Mouse (Mus musculus): ENCODE measurements around the gene Uqcr11. TPM values are rescaled to one million over a fixed set of nuclear protein-coding genes. Genes with fewer than 3 reads are reported as not detected.

Gene Uqcr11
- polyA plus RNA-seq, 1 experiment from 2014 or later: 628 TPM

DNA sequence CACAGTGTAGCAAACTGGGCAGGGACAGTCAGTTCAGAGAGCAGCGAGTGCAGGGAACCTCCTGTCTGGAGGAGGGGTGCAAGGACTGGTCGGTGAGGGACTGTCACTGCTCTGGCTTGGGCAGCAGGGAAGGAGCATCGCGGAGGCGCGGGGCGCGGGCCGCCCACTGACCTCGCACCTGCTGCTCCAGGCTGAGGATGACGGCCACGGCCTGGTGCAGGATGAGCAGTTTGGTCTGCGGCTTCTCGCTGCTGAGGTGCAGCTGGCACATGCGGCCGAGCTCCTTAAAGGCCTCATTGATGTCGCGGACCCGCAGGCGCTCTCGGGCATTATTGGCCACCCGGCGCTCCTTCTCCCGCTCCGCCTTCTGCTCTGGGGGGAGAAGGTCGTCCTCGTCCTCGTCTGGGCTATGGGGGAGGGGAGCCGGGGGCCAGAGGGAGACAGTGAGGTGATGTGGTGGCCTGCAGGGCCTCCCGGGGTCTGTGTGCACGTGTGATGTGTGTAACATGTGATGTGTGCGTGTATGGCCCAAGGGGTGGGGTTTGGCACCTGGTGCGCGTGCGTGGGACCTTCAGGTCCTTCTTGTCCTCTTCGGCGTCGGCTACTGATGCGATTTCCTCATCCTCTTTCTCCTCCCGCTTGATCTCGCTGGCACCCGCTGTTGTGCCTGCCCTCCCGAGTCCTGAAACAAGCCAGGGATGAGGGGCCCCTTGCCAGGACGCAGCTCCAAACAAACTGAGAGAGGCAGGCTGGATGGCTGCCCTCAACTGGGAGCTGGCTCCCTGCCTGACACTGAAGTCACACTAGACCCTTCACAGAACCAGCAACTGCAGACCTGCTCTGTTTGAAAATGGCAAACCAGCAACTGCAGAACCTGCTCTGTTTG lies 6.3 kb upstream of the Uqcr11 start:
- Histone ChIP-seq H3K36me3 (peaks cover 94% of the 10 kb centered on the region), H3K4me1 (peaks cover 21% of the 10 kb centered on the region), H3K4me3 (no peak overlapping the region), H3K27ac (peak overlapping the region; percentile 12; the same call in 1 of the 2 replicates), H3K4me2 (no peak overlapping the region), H3K9ac (no peak overlapping the region), H3K9me3 (replicated peaks) (no peaks in the 10 kb centered on the region), H3K27me3 (replicated peaks) (no peaks in the 10 kb centered on the region)
- ATAC-seq: no peak
- 90% methylated on average over 44 of the region's 44 CpGs for WGBS (ENCODE audit: insufficient replicate concordance)

- no peaks in the 10 kb centered on the region for H3K27me3 ChIP-seq (replicated peaks)
- 40% methylated on average over 4 of the region's 4 CpGs for WGBS (ENCODE audit: insufficient replicate concordance)
- peak overlapping the region; percentile 87; the same call in 1 of the 2 replicates for H3K4me3 ChIP-seq
- H3K9me3 ChIP-seq (replicated peaks): no peaks in the 10 kb centered on the region
- peaks cover 56% of the 10 kb centered on the region for H3K4me1 ChIP-seq
- ATAC-seq: no peak
- H3K27ac ChIP-seq: peak overlapping the region; percentile 92
- peak overlapping the region; percentile 91 for H3K4me2 ChIP-seq
- peaks cover 69% of the 10 kb centered on the region for H3K36me3 ChIP-seq
- peak overlapping the region; percentile 88 for H3K9ac ChIP-seq
These were observed 1.3 kb upstream of the Uqcr11 start for GRCm38 (mm10) chr10:80407924-80408323.

DNA sequence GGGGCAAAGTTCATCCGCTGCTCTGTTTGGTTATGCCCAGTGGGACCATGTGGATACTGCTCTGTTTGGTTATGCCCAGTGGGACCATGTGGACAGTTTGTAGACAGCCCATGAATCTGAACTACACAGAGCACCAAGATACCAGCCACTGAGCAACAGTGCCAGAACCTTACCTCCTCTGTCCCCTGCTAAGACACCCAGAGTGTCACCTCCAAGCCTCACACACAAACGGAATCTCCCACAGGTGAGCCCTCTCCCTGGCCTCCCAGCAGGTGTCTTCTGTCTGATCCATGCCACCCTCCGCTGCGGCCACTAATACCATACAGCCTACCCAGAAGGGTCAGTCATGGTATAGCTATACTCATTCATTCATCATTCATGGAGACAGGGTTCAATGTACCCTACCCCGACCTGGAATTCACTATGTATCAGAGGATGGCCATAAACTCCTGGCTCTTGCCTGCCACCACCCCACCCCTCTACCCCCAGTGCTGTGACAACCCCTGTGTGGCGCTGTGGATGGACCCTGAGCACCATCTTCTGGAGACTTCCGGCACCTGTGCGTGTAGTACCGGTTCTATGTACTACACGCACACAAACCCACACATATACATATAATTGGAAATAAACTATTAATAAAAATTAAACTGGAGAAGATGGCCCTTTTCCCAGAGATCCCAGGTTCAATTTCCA lies 1.0 kb downstream of the Uqcr11 start:
- ATAC-seq: no peak
- H3K27me3 ChIP-seq (replicated peaks): no peaks in the 10 kb centered on the region
- H3K9me3 ChIP-seq (replicated peaks): no peaks in the 10 kb centered on the region
- H3K9ac ChIP-seq: peak overlapping the region; percentile 88
- peaks cover 62% of the 10 kb centered on the region for H3K4me1 ChIP-seq
- 42% methylated on average over 10 of the region's 10 CpGs for WGBS (ENCODE audit: insufficient replicate concordance)
- H3K36me3 ChIP-seq: peaks cover 65% of the 10 kb centered on the region
- H3K4me2 ChIP-seq: peak overlapping the region; percentile 91
- peak overlapping the region; percentile 87 for H3K4me3 ChIP-seq
- peak overlapping the region; percentile 92 for H3K27ac ChIP-seq

DNA sequence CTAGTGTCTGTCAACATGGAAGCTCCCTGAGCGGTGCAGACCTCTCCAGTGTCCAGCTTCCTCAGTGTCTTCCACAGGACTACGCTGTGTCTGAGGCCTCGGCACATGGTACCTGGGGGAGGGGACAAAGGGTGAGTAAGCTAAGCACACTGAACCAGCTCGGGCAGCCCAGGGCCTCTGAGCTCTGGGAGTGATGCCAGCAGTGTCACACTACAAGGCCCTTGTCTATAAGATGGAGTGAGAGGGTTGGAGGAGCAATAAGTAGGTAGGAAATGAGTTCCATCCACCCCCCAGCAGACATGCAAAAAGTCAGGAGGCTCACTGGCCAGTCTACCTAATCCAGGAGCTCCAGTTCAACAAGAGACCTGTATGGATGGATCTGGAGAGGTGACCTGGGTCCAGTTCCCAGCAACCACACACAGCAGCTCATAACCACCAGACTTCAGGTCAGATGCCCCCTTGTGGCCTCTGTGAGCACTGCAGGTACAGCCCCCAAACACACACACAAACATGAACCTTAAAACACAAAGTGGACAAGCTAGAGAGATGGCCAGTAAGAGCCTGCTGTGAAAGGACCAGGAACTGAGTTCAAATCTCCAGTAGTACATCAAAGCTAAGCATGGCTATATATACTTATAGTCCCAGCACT lies 3.5 kb downstream of the Uqcr11 start:
- Histone ChIP-seq H3K4me2 (no peak overlapping the region), H3K4me1 (peaks cover 59% of the 10 kb centered on the region), H3K36me3 (peaks cover 44% of the 10 kb centered on the region), H3K9me3 (replicated peaks) (no peaks in the 10 kb centered on the region), H3K4me3 (no peak overlapping the region), H3K9ac (no peak overlapping the region), H3K27ac (no peak overlapping the region), H3K27me3 (replicated peaks) (no peaks in the 10 kb centered on the region)
- no peak for ATAC-seq
- WGBS (ENCODE audit: insufficient replicate concordance): 92% methylated on average over 4 of the region's 4 CpGs

GRCm38 (mm10) chr10:80400704-80401161 lies 5.9 kb downstream of the Uqcr11 start:
- Histone ChIP-seq H3K36me3 (peaks cover 56% of the 10 kb centered on the region), H3K4me3 (peak overlapping the region; percentile 82; the same call in 1 of the 2 replicates)
- WGBS (ENCODE audit: insufficient replicate concordance): 53% methylated on average over 4 of the region's 4 CpGs

GRCm38 (mm10) chr10:80399973-80400703 lies 6.5 kb downstream of the Uqcr11 start:
- Histone ChIP-seq H3K9me3 (replicated peaks) (no peaks in the 10 kb centered on the region), H3K36me3 (peaks cover 59% of the 10 kb centered on the region), H3K4me2 (peak overlapping the region; percentile 95), H3K27me3 (replicated peaks) (no peaks in the 10 kb centered on the region), H3K27ac (peak overlapping the region; percentile 89), H3K9ac (peak overlapping the region; percentile 79), H3K4me3 (peak overlapping the region; percentile 82), H3K4me1 (peaks cover 67% of the 10 kb centered on the region)
- ATAC-seq: no peak
- WGBS (ENCODE audit: insufficient replicate concordance): 12% methylated on average over 17 of the region's 17 CpGs

More at GRCm38 (mm10) chr10:80400704-80401161, 5.9 kb downstream of the Uqcr11 start:
- ATAC-seq: no peak
- peak overlapping the region; percentile 79; the same call in 1 of the 2 replicates for H3K9ac ChIP-seq
- H3K4me1 ChIP-seq: peaks cover 67% of the 10 kb centered on the region
- no peaks in the 10 kb centered on the region for H3K9me3 ChIP-seq (replicated peaks)
- H3K27me3 ChIP-seq (replicated peaks): no peaks in the 10 kb centered on the region
- peak overlapping the region; percentile 95 for H3K4me2 ChIP-seq
- peak overlapping the region; percentile 89 for H3K27ac ChIP-seq

GRCm38 (mm10) chr10:80399191-80399972 lies 7.2 kb downstream of the Uqcr11 start, which contains the start of gene Mbd3:
Gene Mbd3, minus strand, starts transcription at chr10:80399550.
- Histone ChIP-seq H3K4me2 (peak within 1 kb of the TSS; percentile 95), H3K4me1 (peaks cover 62% of the 10 kb centered on the region), H3K4me3 (peak within 1 kb of the TSS; percentile 82), H3K9ac (peak within 1 kb of the TSS; percentile 96), H3K9me3 (replicated peaks) (no peaks in the 10 kb centered on the region), H3K27me3 (replicated peaks) (no peaks in the 10 kb centered on the region), H3K27ac (peak within 1 kb of the TSS; percentile 99), H3K36me3 (peaks cover 60% of the 10 kb centered on the region)
- ATAC-seq: peak; percentile 93
- under 1% methylated on average over 81 of the region's 82 CpGs for WGBS (ENCODE audit: insufficient replicate concordance)

- peak overlapping the region; percentile 82 for H3K4me3 ChIP-seq
- peak; percentile 75 for ATAC-seq
- WGBS (ENCODE audit: insufficient replicate concordance): 2% methylated on average over 59 of the region's 59 CpGs
- H3K27ac ChIP-seq: peak overlapping the region; percentile 99
- peaks cover 60% of the 10 kb centered on the region for H3K36me3 ChIP-seq
- H3K9ac ChIP-seq: peak overlapping the region; percentile 96
- H3K4me2 ChIP-seq: peak overlapping the region; percentile 95
- no peaks in the 10 kb centered on the region for H3K9me3 ChIP-seq (replicated peaks)
- peaks cover 61% of the 10 kb centered on the region for H3K4me1 ChIP-seq
- H3K27me3 ChIP-seq (replicated peaks): no peaks in the 10 kb centered on the region
These were observed 7.9 kb downstream of the Uqcr11 start for GRCm38 (mm10) chr10:80398719-80399190.

- H3K9me3 ChIP-seq (replicated peaks): no peaks in the 10 kb centered on the region
- WGBS (ENCODE audit: insufficient replicate concordance): 0% methylated on average over 1 of the region's 1 CpGs
- H3K27ac ChIP-seq: peak overlapping the region; percentile 99
- no peaks in the 10 kb centered on the region for H3K27me3 ChIP-seq (replicated peaks)
- H3K4me1 ChIP-seq: peaks cover 62% of the 10 kb centered on the region
- peaks cover 60% of the 10 kb centered on the region for H3K36me3 ChIP-seq
- no peak for ATAC-seq
- H3K9ac ChIP-seq: peak overlapping the region; percentile 96
- peak overlapping the region; percentile 82 for H3K4me3 ChIP-seq
- H3K4me2 ChIP-seq: peak overlapping the region; percentile 95
These were observed 8.5 kb downstream of the Uqcr11 start for GRCm38 (mm10) chr10:80398174-80398535.

- peaks cover 67% of the 10 kb centered on the region for H3K4me1 ChIP-seq
- H3K9me3 ChIP-seq (replicated peaks): no peaks in the 10 kb centered on the region
- no peak for ATAC-seq
- H3K9ac ChIP-seq: peak overlapping the region; percentile 96
- peak overlapping the region; percentile 82 for H3K4me3 ChIP-seq
- H3K27me3 ChIP-seq (replicated peaks): no peaks in the 10 kb centered on the region
- peak overlapping the region; percentile 95 for H3K4me2 ChIP-seq
- WGBS (ENCODE audit: insufficient replicate concordance): 52% methylated on average over 8 of the region's 8 CpGs
- H3K36me3 ChIP-seq: peaks cover 60% of the 10 kb centered on the region
- peak overlapping the region; percentile 99 for H3K27ac ChIP-seq
These were observed 9.0 kb downstream of the Uqcr11 start for GRCm38 (mm10) chr10:80397524-80398173.
